8 mouse cellular contexts compared by ENCODE assay signal in the genomic region with DNA sequence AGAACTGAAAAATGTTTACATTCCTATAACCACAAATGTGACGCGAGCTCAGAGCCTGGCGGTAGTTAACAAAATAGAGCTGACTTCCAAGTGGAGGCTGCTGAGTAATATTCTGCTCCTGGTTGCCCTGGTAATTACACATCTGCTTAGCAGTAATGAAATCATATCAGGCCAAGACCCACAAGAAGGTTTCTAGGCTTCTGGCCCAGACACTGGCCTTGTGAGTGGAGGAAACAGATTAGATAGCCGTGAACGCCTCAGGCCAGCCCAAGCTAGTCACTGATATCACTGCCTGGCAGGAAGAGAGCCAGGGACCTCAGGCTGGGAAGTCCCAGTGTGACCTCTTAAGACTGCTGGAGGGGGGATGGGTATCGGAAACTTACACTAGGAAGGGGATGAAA. TPM values are rescaled to one million over a fixed set of nuclear protein-coding genes. Genes with fewer than 3 reads are reported as not detected.
DNase-seq lines count a peak whose midpoint lies in the region; ATAC-seq lines count a peak whose summit lies in the region.

No protein-coding gene starts in this region.

- H3K9me3 ChIP-seq in kidney, embryonic 14.5 days (ENCODE audit: control insufficient read depth, low read length) = no peaks in the 10 kb centered on the region

- peak; percentile 99 for DNase-seq in MEL-GATA-1-ER (ENCODE audit: extremely low read depth, low read depth)
- peak; percentile 68 for DNase-seq in c-Kit-positive CD71-positive TER-119-positive erythroid progenitor cells, embryonic 14.5 days (ENCODE audit: low spot score)
- DNase-seq in heart, adult 9 months (ENCODE audit: low spot score in 2 of 2) = peak; percentile 89 to 92
- DNase-seq in lung, postnatal 10 days = peak; percentile 83
- peak; percentile 32 for DNase-seq in spleen, adult 12 weeks (ENCODE audit: low spot score)
- DNase-seq in layer of hippocampus, postnatal 25 days (ENCODE audit: extremely low spot score in 1 of 2, low spot score in 1 of 2) = no peak
- no peak for DNase-seq in layer of hippocampus, postnatal 36 days

- WGBS in kidney, embryonic 14.5 days = 23% methylated on average over 6 of the region's 6 CpGs

- ATAC-seq in kidney, embryonic 14.5 days (ENCODE audit: low FRiP score, low TSS enrichment) = peak; percentile 84

- no peaks in the 10 kb centered on the region for H3K27me3 ChIP-seq in kidney, embryonic 14.5 days (ENCODE audit: control insufficient read depth, insufficient read depth, low read length)

- H3K27ac ChIP-seq in kidney, embryonic 14.5 days (ENCODE audit: low read depth, low read length) = peak overlapping the region; percentile 83

- H3K4me1 ChIP-seq in kidney, embryonic 14.5 days (ENCODE audit: control insufficient read depth, insufficient read depth, low read length) = peaks cover 13% of the 10 kb centered on the region

- H3K36me3 ChIP-seq in kidney, embryonic 14.5 days (ENCODE audit: control insufficient read depth, insufficient read depth, low read length) = no peaks in the 10 kb centered on the region

- H3K4me2 ChIP-seq in kidney, embryonic 14.5 days (replicated peaks; ENCODE audit: low read depth, low read length) = 0 out of 2 replicates have a peak overlapping the region, but pooled peaks have one; percentile 6

- no peak overlapping the region for H3K4me3 ChIP-seq in kidney, embryonic 14.5 days (ENCODE audit: low read length)

- no peak overlapping the region for H3K9ac ChIP-seq in kidney, embryonic 14.5 days (ENCODE audit: low read depth, low read length)

RNA-seq across cellular contexts. Expression of gene Usp3, which starts 27.6 kb away (rescaled TPM):
- polyA plus RNA-seq in kidney, embryonic 14.5 days (2014; fragmentation: Nextera tagmentation; extraction: Ambion mirVana) = 51.7 and 83.6 TPM in 2 replicates
- total RNA-seq in layer of hippocampus, postnatal 25 days (2021) = 10 to 100 TPM; 37.6 to 38.6 TPM
- 10 to 100 TPM; 31.8 to 41.9 TPM for total RNA-seq in layer of hippocampus, postnatal 36 days (2021)

Comparison
In these comparisons a context has a peak if more than half of its experiments do, and no peak if none do; other contexts are left out.
1. DNase-seq: peak in MEL-GATA-1-ER (single experiment), c-Kit-positive CD71-positive TER-119-positive erythroid progenitor cells, embryonic 14.5 days (single experiment), heart, adult 9 months (2 of 2), lung, postnatal 10 days (single experiment) and spleen, adult 12 weeks (single experiment); none in layer of hippocampus, postnatal 25 days (0 of 2) and layer of hippocampus, postnatal 36 days (0 of 2).